Mouse (Mus musculus) gastrocnemius, postnatal 14 days (tissue): ENCODE data around the gene Hist1h3b. TPM values are rescaled to one million over a fixed set of nuclear protein-coding genes. Genes with fewer than 3 reads are reported as not detected.
"Not testable (repeated sequence)": the region's sequence is repeated elsewhere in the genome, so short reads cannot be mapped to it uniquely, and the experiment has no call there.

Source experiments
- DNase-seq: peaks from one replicate; pipeline ENCODE4 v3.0.0; 2021; ENCODE audit warnings: mixed read lengths
- intact Hi-C: fragments of 180-260 bp; cut with DNase I; formaldehyde crosslinking; loops from one replicate; pipeline ENCODE4 v1.15.1; 2025; ENCODE audit warnings: low total_unique reads
- microRNA-seq, 2 experiments: library from miRNA; unstranded; fragments of <30 nt; microRNA quantifications; one replicate each; pipeline ENCODE4 v1.2.0; 2021
- total RNA-seq, 2 experiments: library from RNA; stranded (reverse); gene quantifications; 2 replicates each; pipeline ENCODE4 v1.2.3; 2021

Gene Hist1h3b
- total RNA-seq, 2 experiments from 2014 or later, result 86.8 to 91.4 TPM

DNA sequence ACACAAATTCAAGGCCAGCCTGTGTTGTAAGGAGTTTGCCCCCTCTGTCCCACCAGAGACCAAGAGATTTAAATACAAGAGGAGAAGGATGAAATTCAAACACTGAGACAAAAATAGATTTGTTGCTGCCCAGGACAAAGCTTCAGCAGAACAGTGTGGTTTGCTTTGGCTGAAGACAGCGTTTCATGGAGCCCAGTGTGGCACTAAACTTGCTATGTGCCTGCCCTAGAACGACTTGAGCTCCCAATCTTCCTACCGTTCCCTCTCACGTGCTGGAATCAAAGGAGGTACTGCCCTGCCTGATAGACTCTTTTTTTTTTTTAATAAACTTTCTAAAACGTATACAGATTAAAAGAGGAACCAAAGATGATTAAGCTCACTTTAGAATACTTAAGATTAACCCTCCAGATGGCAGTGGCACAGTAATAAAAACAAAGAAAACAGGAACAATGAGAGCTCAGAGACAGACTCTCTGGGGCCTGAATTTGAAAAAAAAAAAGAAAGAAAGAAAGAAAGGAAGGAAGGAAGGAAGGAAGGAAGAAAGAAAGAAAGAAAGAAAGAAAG is 16.8 kb downstream of the Hist1h3b start:
- DNase-seq, result no peak

DNA sequence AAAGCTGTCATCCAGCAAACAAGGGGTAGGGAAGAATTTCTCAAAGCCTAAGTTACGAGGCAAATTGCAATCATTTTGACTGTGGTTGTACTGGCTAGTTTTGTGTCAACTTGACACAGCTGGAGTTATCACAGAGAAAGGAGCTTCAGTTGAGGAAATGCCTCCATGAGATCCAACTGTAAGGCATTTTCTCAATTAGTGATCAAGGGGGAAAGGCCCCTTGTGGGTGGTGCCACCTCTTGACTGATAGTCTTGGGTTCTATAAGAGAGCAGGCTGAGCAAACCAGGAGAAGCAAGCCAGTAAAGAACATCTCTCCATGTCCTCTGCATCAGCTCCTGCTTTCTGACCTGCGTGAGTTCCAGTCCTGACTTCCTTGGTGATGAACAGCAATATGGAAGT is 17.5 kb downstream of the Hist1h3b start, which contains the start of gene Trim38:
Trim38 (plus strand) TSS at position 301 of the 400 bp plus-strand sequence.
- intact Hi-C loops, DNase-seq: not testable (repeated sequence)

More for the DNA sequence above, 16.8 kb downstream of the Hist1h3b start:
- intact Hi-C loops, result no loop called here

DNA sequence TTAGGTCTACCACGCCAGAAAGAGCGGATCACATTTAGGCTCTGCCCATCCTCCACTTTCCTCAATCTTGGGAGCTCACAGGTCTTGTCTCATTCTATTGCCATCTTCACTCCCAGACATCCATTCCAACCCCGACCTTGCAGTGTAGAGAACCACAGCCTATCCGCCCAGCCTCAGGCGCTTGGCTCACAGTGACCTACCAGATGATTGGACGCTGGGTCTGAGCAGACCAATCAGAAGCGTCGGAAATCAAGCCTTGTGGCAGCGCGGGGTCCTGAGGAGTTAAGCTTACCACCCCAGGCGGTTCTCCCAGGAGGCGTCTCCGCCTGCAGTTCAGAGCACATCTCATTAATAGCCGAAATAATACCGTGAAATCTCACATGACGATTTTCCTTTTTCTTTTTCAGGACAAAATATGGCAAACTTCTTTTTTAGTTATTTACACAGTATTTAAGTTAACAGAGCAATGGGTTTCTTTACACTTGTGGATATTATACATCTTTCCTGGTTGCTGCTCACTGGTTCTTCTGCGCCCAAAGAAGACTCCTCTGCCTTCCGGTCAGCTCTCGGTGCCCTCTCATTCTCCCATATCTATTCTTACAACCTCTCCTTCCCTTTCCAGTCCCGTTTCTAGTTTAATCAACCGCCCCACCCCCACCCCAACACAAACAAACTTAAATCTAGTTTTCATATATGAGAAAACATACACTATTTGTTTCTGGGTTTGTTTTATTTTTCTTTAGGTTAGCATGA is 20.7 kb downstream of the Hist1h3b start:
- peak; percentile 19 for DNase-seq
- intact Hi-C loops, result no loop called here

DNA sequence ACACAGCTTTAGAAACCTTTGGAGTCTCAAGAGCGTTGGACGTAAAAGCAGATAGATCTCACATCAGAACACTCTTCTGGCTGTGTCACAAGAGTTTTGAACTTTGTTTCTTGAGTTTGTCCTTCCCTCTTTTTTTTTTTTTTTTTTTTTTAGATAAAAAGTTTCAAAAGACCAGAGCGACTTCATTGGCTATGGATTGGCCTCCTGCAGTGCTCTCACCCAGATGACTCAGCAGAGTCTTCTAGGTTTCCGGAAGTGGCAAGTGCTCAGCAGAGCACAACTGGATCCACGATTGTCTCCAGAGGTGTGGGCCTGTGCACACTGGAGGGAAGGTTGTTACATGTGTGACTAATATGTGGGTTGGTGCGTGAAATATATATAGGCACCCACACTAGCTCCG is 26.3 kb downstream of the Hist1h3b start:
- DNase-seq, result no peak
- intact Hi-C loops, result no loop called here

DNA sequence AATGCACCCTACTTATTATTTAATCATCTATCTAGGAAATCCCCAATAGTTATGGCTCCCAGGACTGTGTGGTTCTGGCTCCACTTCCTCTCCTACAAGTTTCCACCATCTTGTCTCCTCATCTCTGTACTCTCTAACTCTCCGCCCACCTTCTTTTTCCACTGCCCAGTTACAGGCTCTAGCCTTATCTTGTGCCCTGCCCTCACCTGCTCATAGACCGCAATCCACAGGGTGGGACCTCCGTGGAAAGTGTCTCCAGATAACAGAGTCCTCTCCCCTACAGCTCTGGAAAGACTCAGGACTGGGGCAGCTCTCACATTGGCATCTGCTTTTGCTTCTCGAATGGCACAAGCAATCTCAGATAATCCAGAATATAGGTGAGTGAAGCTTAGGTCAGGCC is 27.0 kb downstream of the Hist1h3b start:
- intact Hi-C loops, result no loop called here
- DNase-seq, result no peak

DNA sequence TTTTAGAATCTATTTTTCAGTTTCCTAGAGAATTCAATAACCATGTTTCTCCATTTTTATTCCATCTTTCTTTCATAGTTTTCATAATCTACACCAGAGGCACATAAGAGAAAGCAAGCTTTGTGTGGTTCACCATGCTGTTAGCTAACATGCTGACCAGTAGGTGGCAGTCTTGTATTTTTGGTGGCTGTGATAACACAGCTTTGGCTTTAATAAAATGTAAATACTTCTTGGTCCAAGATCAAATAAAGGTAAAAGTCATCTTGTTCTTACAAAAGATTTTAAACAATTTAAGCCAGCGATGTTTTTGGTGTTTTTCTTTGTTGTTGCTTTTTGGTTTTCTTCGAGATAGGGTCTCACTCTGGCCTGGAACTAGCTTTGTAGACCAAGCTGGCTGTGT is 40.5 kb downstream of the Hist1h3b start:
- DNase-seq, result peak; percentile 6
- intact Hi-C loops, result no loop called here

DNA sequence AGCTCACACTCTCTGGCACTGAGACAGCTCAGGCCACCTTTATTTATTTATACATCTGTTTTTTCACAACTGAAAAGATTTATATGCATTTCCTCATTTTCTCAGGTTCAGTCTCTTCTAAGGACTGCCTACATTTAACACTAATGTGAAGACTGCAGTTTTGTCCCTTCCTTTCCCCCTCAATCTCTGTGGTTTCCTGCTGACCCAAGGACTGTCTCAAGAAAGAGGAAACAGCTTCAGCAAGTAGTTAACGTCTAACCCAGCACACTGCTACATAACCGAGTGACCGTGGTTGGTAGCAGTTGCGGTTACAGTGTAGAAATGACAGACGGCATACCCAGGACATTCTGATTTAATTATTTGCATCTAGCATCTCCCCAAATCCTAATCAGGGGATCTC is 47.3 kb downstream of the Hist1h3b start:
- no peak for DNase-seq
- intact Hi-C loops, result no loop called here

Small RNA genes lying within 50 kb of the gene (microRNA-seq; reads per million reads assigned to microRNA genes)
- gene Gm44314, result 0 reads per million in 2 experiments
- gene Gm44484, result 0 reads per million in 2 experiments

Other genes with a start within 250 kb of the Hist1h3b start
- gene Hist1h4h, start 221.2 kb upstream of the Hist1h3b start, total RNA-seq, result 100 to 1,000 TPM; 281 to 294 TPM
- gene Hist1h2af, start 218.4 kb upstream of the Hist1h3b start, total RNA-seq, result 10 to 100 TPM; 61.2 to 77.1 TPM
- 10 to 100 TPM; 19.9 to 21.2 TPM for gene Hist1h3g, start 216.8 kb upstream of the Hist1h3b start, total RNA-seq
- 1 to 10 TPM; 5.5 to 5.7 TPM for gene Hist1h2bh, start 208.9 kb upstream of the Hist1h3b start, total RNA-seq
- 10 to 100 TPM; 24.2 to 25.2 TPM for gene Hist1h3f, start 208.2 kb upstream of the Hist1h3b start, total RNA-seq
- gene Hist1h4f, start 200.6 kb upstream of the Hist1h3b start, total RNA-seq, result 100 to 1,000 TPM; 118 to 120 TPM
- 1 to 10 TPM; 8.2 to 9.3 TPM for gene Hist1h1d, start 199.0 kb upstream of the Hist1h3b start, total RNA-seq
- 10 to 100 TPM; 54.8 to 55.8 TPM for gene Hist1h3e, start 189.9 kb upstream of the Hist1h3b start, total RNA-seq
- gene Hist1h2ae, start 181.0 kb upstream of the Hist1h3b start, total RNA-seq, result 10 to 100 TPM; 15.2 to 16.6 TPM
- gene Hist1h2bg, start 180.9 kb upstream of the Hist1h3b start, total RNA-seq, result 100 to 1,000 TPM; 102 to 113 TPM
- 10 to 100 TPM; 47.0 to 49.6 TPM for gene Hist1h2bf, start 178.1 kb upstream of the Hist1h3b start, total RNA-seq
- 10 to 100 TPM; 13.9 to 14.8 TPM for gene Hist1h2ad, start 177.9 kb upstream of the Hist1h3b start, total RNA-seq
- 10 to 100 TPM; 13.5 to 15.2 TPM for gene Hist1h3d, start 176.5 kb upstream of the Hist1h3b start, total RNA-seq
- 10 to 100 TPM; 88.4 to 95.8 TPM for gene Hist1h4d, start 170.7 kb upstream of the Hist1h3b start, total RNA-seq
- gene Hist1h2be, start 131.1 kb upstream of the Hist1h3b start, total RNA-seq, result 10 to 100 TPM; 25.3 to 25.8 TPM
- 100 to 1,000 TPM in 1 of 2 experiments, 10 to 100 TPM in 1; 91.2 to 121 TPM for gene Hist1h1e, start 129.7 kb upstream of the Hist1h3b start, total RNA-seq
- 1 to 10 TPM; 3.1 to 3.7 TPM for gene Hist1h2ac, start 68.3 kb upstream of the Hist1h3b start, total RNA-seq
- 10 to 100 TPM; 75.5 to 80.0 TPM for gene Hist1h2bc, start 68.1 kb upstream of the Hist1h3b start, total RNA-seq
- gene Hist1h1t, start 56.5 kb upstream of the Hist1h3b start, total RNA-seq, result not detected
- 10 to 100 TPM; 94.2 to 99.8 TPM for gene Hist1h4c, start 53.8 kb upstream of the Hist1h3b start, total RNA-seq
- gene Hfe, start 41.4 kb upstream of the Hist1h3b start, total RNA-seq, result 10 to 100 TPM; 15.3 to 17.6 TPM
- 100 to 1,000 TPM; 258 to 269 TPM for gene Hist1h1c, start 13.5 kb upstream of the Hist1h3b start, total RNA-seq
- 10 to 100 TPM; 31.6 to 33.2 TPM for gene Hist1h3c, start 6.7 kb upstream of the Hist1h3b start, total RNA-seq
- 10 to 100 TPM; 42.8 to 44.6 TPM for gene Hist1h2bb, start 5.5 kb upstream of the Hist1h3b start, total RNA-seq
- gene Hist1h2ab, start 1.1 kb upstream of the Hist1h3b start, total RNA-seq, result 10 to 100 TPM; 67.6 to 81.2 TPM
- 10 to 100 TPM; 56.8 to 62.2 TPM for gene Hist1h4b, start 4.7 kb downstream of the Hist1h3b start, total RNA-seq
- gene Hist1h4a, start 9.0 kb downstream of the Hist1h3b start, total RNA-seq, result 10 to 100 TPM; 55.4 to 68.5 TPM
- 10 to 100 TPM; 70.9 to 73.7 TPM for gene Hist1h3a, start 10.1 kb downstream of the Hist1h3b start, total RNA-seq
- 10 to 100 TPM; 45.7 to 47.5 TPM for gene Hist1h1a, start 11.4 kb downstream of the Hist1h3b start, total RNA-seq
- not detected for gene Trim38, start 17.6 kb downstream of the Hist1h3b start, total RNA-seq
- gene Slc17a2, start 54.7 kb downstream of the Hist1h3b start, total RNA-seq, result not detected
- not detected for gene Slc17a3, start 87.2 kb downstream of the Hist1h3b start, total RNA-seq
- gene Slc17a1, start 115.5 kb downstream of the Hist1h3b start, total RNA-seq, result not detected
- gene Slc17a4, start 162.7 kb downstream of the Hist1h3b start, total RNA-seq, result not detected
- gene Hist1h2ba, start 181.9 kb downstream of the Hist1h3b start, total RNA-seq, result not detected
- not detected for gene Hist1h2aa, start 182.2 kb downstream of the Hist1h3b start, total RNA-seq
- not detected for gene Scgn, start 238.9 kb downstream of the Hist1h3b start, total RNA-seq